Mouse (Mus musculus) stomach, embryonic 15.5 days (tissue): ENCODE results near the gene Vmn2r90. TPM values are rescaled to one million over a fixed set of nuclear protein-coding genes. Genes with fewer than 3 reads are reported as not detected.

Source experiments
- ATAC-seq: fragments of 200-750 bp; cut with Nextera tagmentation; 2 replicates; pipeline ENCODE4 v1.8.0; 2017; ENCODE audit warnings: low read depth, moderate number of reproducible peaks, moderate TSS enrichment; ENCODE audit not compliant: insufficient read depth, low FRiP score
- H3K27ac ChIP-seq: fragments of 300-500 bp; sonication (generic); 2 replicates; pipeline ENCODE4 v1.5.1; 2015; ENCODE audit warnings: mild to moderate bottlenecking, inconsistent platforms
- H3K27me3 ChIP-seq: fragments of 300-500 bp; sonication (generic); replicated peaks from 2 replicates; pipeline ENCODE4 v1.6.1; 2015; ENCODE audit warnings: inconsistent platforms
- H3K36me3 ChIP-seq: fragments of 300-500 bp; sonication (generic); 2 replicates; pipeline ENCODE4 v1.6.1; 2015; ENCODE audit warnings: inconsistent platforms
- H3K4me1 ChIP-seq: fragments of 300-500 bp; sonication (generic); 2 replicates; pipeline ENCODE4 v1.6.1; 2015; ENCODE audit warnings: inconsistent platforms
- H3K4me2 ChIP-seq: fragments of 300-500 bp; sonication (generic); 2 replicates; pipeline ENCODE4 v1.6.1; 2015; ENCODE audit warnings: mild to moderate bottlenecking, inconsistent platforms
- H3K4me3 ChIP-seq: fragments of 300-500 bp; sonication (generic); replicated peaks from 2 replicates; pipeline ENCODE4 v1.5.1; 2015; ENCODE audit warnings: inconsistent platforms
- H3K9ac ChIP-seq: fragments of 300-500 bp; sonication (generic); 2 replicates; pipeline ENCODE4 v1.6.1; 2015; ENCODE audit warnings: inconsistent platforms
- H3K9me3 ChIP-seq: fragments of 300-500 bp; sonication (generic); 2 replicates; pipeline ENCODE4 v1.6.1; 2016; ENCODE audit warnings: inconsistent platforms
- WGBS: fragments of 180-500 bp; shearing (Covaris S2); methylation state at CpG from one replicate; pipeline ENCODE4 v1.1.7; 2015; 5-methylcytosine and 5-hydroxymethylcytosine counted together
- polyA plus RNA-seq: library from polyadenylated mRNA; unstranded; fragments of >200 nt; fragmentation: Nextera tagmentation; extraction: Ambion mirVana; gene quantifications from 2 replicates; pipeline ENCODE4 v1.2.1, GENCODE M21; 2015

Gene Vmn2r90
- polyA plus RNA-seq, 1 experiment from 2014 or later: not detected

DNA sequence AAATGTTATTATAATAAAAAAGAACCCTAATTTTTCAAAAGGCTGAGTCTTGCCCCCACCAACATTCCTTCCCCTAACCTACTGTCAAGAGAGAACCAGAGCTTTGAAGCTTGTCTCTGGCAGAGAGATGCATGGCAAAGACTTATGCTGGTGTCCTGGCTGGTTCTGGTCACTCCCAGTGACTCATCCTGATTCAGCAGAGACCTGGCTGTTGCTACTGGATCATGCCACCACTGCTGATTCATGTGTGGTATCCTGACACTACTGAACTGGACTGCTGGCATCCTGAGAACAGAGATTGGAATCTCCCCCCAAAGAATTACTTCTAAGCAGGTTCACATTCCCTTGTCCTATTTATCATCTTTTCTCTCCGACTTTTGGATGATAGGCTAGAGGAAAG is 60.7 kb downstream of the Vmn2r90 start:
- Histone ChIP-seq H3K4me2 (no peak overlapping the region), H3K9me3 (no peaks in the 10 kb centered on the region), H3K27me3 (no peaks in the 10 kb centered on the region), H3K4me1 (no peaks in the 10 kb centered on the region), H3K9ac (no peak overlapping the region), H3K36me3 (no peaks in the 10 kb centered on the region), H3K27ac (no peak overlapping the region), H3K4me3 (no peak overlapping the region)
- 22% methylated on average over 1 of the region's 1 CpGs for WGBS
- ATAC-seq: no peak

DNA sequence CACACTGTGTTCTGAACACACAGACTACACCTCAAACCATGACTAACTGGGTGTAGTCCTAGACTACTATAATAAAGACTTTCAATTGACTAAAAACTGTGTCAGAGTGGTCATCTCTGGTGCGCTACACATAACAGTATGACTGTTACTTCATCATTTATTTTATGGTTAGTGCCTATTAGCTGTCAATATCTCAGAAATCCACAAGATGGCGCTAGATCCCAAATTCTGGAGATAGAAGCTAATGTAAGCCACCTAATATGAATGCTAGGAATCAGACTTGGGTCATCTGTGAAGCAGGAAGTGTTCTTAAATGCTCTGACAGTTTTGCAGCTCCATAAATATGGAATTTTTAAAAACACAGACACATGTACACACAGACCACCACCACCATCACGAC is 62.9 kb downstream of the Vmn2r90 start:
- H3K27ac ChIP-seq: no peak overlapping the region
- no peak overlapping the region for H3K4me2 ChIP-seq
- no peaks in the 10 kb centered on the region for H3K36me3 ChIP-seq
- ATAC-seq: no peak
- H3K4me3 ChIP-seq: no peak overlapping the region
- H3K4me1 ChIP-seq: no peaks in the 10 kb centered on the region
- no peak overlapping the region for H3K9ac ChIP-seq
- WGBS: 8% methylated on average over 3 of the region's 3 CpGs
- no peaks in the 10 kb centered on the region for H3K9me3 ChIP-seq
- no peaks in the 10 kb centered on the region for H3K27me3 ChIP-seq

Other genes with a start within 250 kb of the Vmn2r90 start
- 8.9 and 9.2 TPM in 2 replicates for gene Lnpep, start 78.7 kb upstream of the Vmn2r90 start, polyA plus RNA-seq
- 29.6 and 35.7 TPM in 2 replicates for gene Spaca6, start 123.4 kb downstream of the Vmn2r90 start, polyA plus RNA-seq
- 1.1 and 1.2 TPM in 2 replicates for gene Has1, start 151.5 kb downstream of the Vmn2r90 start, polyA plus RNA-seq
- 2.0 and 2.1 TPM in 2 replicates for gene Fpr1, start 180.2 kb downstream of the Vmn2r90 start, polyA plus RNA-seq
- 2.0 and 2.5 TPM in 2 replicates for gene Fpr2, start 184.1 kb downstream of the Vmn2r90 start, polyA plus RNA-seq
- gene Fpr3, start 184.1 kb downstream of the Vmn2r90 start, polyA plus RNA-seq: not detected in 2 replicates